Mouse (Mus musculus) heart, embryonic 16.5 days (tissue): ENCODE results near the gene Tanc2. TPM values are rescaled to one million over a fixed set of nuclear protein-coding genes. Genes with fewer than 3 reads are reported as not detected.

Experiments used
- ATAC-seq: fragments of 200-750 bp; cut with Nextera tagmentation; replicated peaks from 2 replicates; pipeline ENCODE4 v1.8.0; 2017; ENCODE audit warnings: moderate number of reproducible peaks; ENCODE audit not compliant: insufficient read depth, low FRiP score; ENCODE audit errors: extremely low read depth
- H3K27ac ChIP-seq: fragments of 300-500 bp; sonication (generic); 2 replicates; pipeline ENCODE4 v1.5.1; 2014; ENCODE audit warnings: mild to moderate bottlenecking, low read length, control low read depth, moderate library complexity
- H3K27me3 ChIP-seq: fragments of 300-500 bp; sonication (generic); 2 replicates; pipeline ENCODE4 v1.6.1; 2014; ENCODE audit warnings: low read length, mixed read lengths; ENCODE audit not compliant: control insufficient read depth, insufficient read depth
- H3K36me3 ChIP-seq: fragments of 300-500 bp; sonication (generic); 2 replicates; pipeline ENCODE4 v1.6.1; 2014; ENCODE audit not compliant: control insufficient read depth, insufficient read depth
- H3K4me1 ChIP-seq: fragments of 300-500 bp; sonication (generic); 2 replicates; pipeline ENCODE4 v1.6.1; 2014; ENCODE audit warnings: low read length, mixed read lengths; ENCODE audit not compliant: control insufficient read depth, insufficient read depth
- H3K4me2 ChIP-seq: fragments of 300-500 bp; sonication (generic); 2 replicates; pipeline ENCODE4 v1.6.1; 2014; ENCODE audit warnings: low read depth, mild to moderate bottlenecking, control low read depth, low read length
- H3K4me3 ChIP-seq: fragments of 300-500 bp; sonication (generic); 2 replicates; pipeline ENCODE4 v1.5.1; 2014; ENCODE audit warnings: mild to moderate bottlenecking, control low read depth, low read length
- H3K9ac ChIP-seq: fragments of 300-500 bp; sonication (generic); 2 replicates; pipeline ENCODE4 v1.6.1; 2014; ENCODE audit warnings: low read length, control low read depth
- H3K9me3 ChIP-seq: fragments of 300-500 bp; sonication (generic); replicated peaks from 2 replicates; pipeline ENCODE4 v1.6.1; 2016; ENCODE audit warnings: low read length; ENCODE audit not compliant: control insufficient read depth
- WGBS: fragments of 180-500 bp; shearing (Covaris S2); extraction: QIAGEN DNeasy Blood & Tissue Kit; methylation state at CpG from one replicate; pipeline ENCODE4 v1.1.7; 2014; 5-methylcytosine and 5-hydroxymethylcytosine counted together
- polyA plus RNA-seq: library from polyadenylated mRNA; unstranded; fragments of >200 nt; fragmentation: Nextera tagmentation; extraction: Ambion mirVana; gene quantifications from 2 replicates; pipeline ENCODE4 v1.2.1, GENCODE M21; 2015

The Tanc2 gene
- polyA plus RNA-seq, 1 experiment from 2014 or later = 8.0 TPM

GRCm38 (mm10) chr11:105557285-105557684 lies 32.5 kb upstream of the Tanc2 start:
- H3K9ac ChIP-seq = no peak overlapping the region
- no peak overlapping the region for H3K27ac ChIP-seq
- no peaks in the 10 kb centered on the region for H3K27me3 ChIP-seq
- H3K4me3 ChIP-seq = no peak overlapping the region
- 79% methylated on average over 8 of the region's 8 CpGs for WGBS
- no peak overlapping the region for H3K4me2 ChIP-seq
- ATAC-seq = no peak
- no peaks in the 10 kb centered on the region for H3K36me3 ChIP-seq
- no peaks in the 10 kb centered on the region for H3K9me3 ChIP-seq
- H3K4me1 ChIP-seq = no peaks in the 10 kb centered on the region

GRCm38 (mm10) chr11:105558091-105558490 lies 31.7 kb upstream of the Tanc2 start:
- H3K4me2 ChIP-seq = no peak overlapping the region
- no peaks in the 10 kb centered on the region for H3K9me3 ChIP-seq
- no peak overlapping the region for H3K9ac ChIP-seq
- no peak for ATAC-seq
- H3K36me3 ChIP-seq = no peaks in the 10 kb centered on the region
- H3K4me3 ChIP-seq = no peak overlapping the region
- no peak overlapping the region for H3K27ac ChIP-seq
- no peaks in the 10 kb centered on the region for H3K4me1 ChIP-seq
- H3K27me3 ChIP-seq = no peaks in the 10 kb centered on the region

GRCm38 (mm10) chr11:105558803-105559505 lies 30.8 kb upstream of the Tanc2 start:
- WGBS = 52% methylated on average over 6 of the region's 6 CpGs
- ATAC-seq = no peak
- H3K4me1 ChIP-seq = no peaks in the 10 kb centered on the region
- no peak overlapping the region for H3K4me2 ChIP-seq
- H3K27me3 ChIP-seq = no peaks in the 10 kb centered on the region
- H3K9me3 ChIP-seq = no peaks in the 10 kb centered on the region
- H3K36me3 ChIP-seq = no peaks in the 10 kb centered on the region
- H3K27ac ChIP-seq = no peak overlapping the region
- no peak overlapping the region for H3K9ac ChIP-seq
- no peak overlapping the region for H3K4me3 ChIP-seq

- no peaks in the 10 kb centered on the region for H3K9me3 ChIP-seq
- H3K27ac ChIP-seq = no peak overlapping the region
- no peak overlapping the region for H3K9ac ChIP-seq
- ATAC-seq = no peak
- H3K4me3 ChIP-seq = no peak overlapping the region
- H3K27me3 ChIP-seq = no peaks in the 10 kb centered on the region
- H3K36me3 ChIP-seq = no peaks in the 10 kb centered on the region
- no peak overlapping the region for H3K4me2 ChIP-seq
- no peaks in the 10 kb centered on the region for H3K4me1 ChIP-seq
- 84% methylated on average over 3 of the region's 3 CpGs for WGBS
Measured at GRCm38 (mm10) chr11:105563546-105563945, 26.2 kb upstream of the Tanc2 start.

DNA sequence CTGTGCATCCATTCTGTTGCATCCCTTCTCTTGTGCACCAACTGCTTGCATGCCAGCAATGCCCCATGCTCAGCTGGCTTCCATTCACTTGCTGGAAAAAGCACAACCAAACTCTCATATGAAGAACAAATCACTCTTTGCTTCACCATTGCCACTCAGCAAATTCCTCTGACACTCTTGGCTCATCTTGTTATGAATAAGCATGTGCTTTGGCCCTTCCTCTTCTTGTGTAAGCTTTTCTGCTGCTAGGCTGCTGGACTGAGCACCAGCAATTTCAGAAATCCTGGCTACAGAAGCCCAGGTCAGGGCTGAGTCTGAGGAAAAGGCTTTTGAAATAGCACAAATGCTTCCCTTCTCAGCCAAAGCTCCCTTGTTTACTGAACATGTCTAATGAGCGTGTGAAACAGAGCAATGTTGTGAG lies 22.6 kb upstream of the Tanc2 start:
- no peak for ATAC-seq
- no peaks in the 10 kb centered on the region for H3K27me3 ChIP-seq
- no peaks in the 10 kb centered on the region for H3K36me3 ChIP-seq
- H3K9ac ChIP-seq = no peak overlapping the region
- H3K27ac ChIP-seq = no peak overlapping the region
- no peak overlapping the region for H3K4me3 ChIP-seq
- no peaks in the 10 kb centered on the region for H3K4me1 ChIP-seq
- 63% methylated on average over 1 of the region's 1 CpGs for WGBS
- no peaks in the 10 kb centered on the region for H3K9me3 ChIP-seq
- no peak overlapping the region for H3K4me2 ChIP-seq

DNA sequence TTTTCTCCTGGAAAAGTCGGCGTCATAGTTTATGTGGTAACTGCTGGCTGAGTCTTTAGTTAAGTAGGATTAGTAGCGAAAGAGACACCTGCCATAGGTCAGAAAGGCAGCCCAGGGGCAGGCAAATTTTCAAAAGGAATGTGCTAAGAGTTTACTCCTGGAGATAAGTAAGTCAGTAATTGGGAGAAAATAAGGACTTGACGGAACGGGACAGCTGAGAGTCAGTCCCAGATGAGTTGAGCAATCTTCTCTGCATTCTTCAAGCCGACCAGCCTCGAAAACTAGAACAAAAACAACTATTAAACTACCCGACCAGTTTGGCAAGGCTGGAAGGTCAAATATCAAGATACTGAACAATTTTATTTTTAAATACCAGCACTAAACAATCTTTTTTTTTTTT lies 17.8 kb upstream of the Tanc2 start:
- no peaks in the 10 kb centered on the region for H3K36me3 ChIP-seq
- no peaks in the 10 kb centered on the region for H3K9me3 ChIP-seq
- no peak overlapping the region for H3K4me2 ChIP-seq
- WGBS = 65% methylated on average over 8 of the region's 8 CpGs
- no peak overlapping the region for H3K27ac ChIP-seq
- no peak overlapping the region for H3K9ac ChIP-seq
- ATAC-seq = no peak
- H3K4me3 ChIP-seq = no peak overlapping the region
- peaks cover 11% of the 10 kb centered on the region; the same call in 1 of the 2 replicates for H3K4me1 ChIP-seq
- H3K27me3 ChIP-seq = no peaks in the 10 kb centered on the region

DNA sequence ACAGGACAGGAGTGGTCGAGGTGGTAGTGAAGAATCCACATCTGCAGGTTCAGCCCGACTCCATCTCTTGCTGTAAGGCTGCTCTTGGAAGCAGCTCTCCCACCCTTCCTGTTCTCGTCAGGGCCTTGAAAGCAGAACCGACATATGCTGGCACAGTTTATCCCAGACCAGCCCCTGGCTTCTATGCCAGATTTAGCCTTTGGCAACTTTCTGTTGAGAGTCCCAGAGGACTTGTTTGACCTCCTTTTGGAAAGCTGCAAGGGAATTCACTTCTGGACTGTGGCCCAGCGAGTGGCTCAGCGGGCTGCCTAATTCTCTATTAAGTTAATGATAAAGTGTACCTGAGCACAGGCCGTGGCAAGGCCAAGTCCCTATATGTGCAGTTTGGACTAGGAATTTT lies 15.5 kb upstream of the Tanc2 start:
- H3K27me3 ChIP-seq = no peaks in the 10 kb centered on the region
- no peaks in the 10 kb centered on the region for H3K36me3 ChIP-seq
- H3K4me2 ChIP-seq = no peak overlapping the region
- ATAC-seq = no peak; the same call in 1 of the 2 replicates
- H3K9me3 ChIP-seq = no peaks in the 10 kb centered on the region
- 30% methylated on average over 7 of the region's 7 CpGs for WGBS
- no peak overlapping the region for H3K9ac ChIP-seq
- peaks cover 11% of the 10 kb centered on the region; the same call in 1 of the 2 replicates for H3K4me1 ChIP-seq
- H3K27ac ChIP-seq = peak overlapping the region; percentile 44; the same call in 1 of the 2 replicates
- H3K4me3 ChIP-seq = no peak overlapping the region

- H3K27me3 ChIP-seq = no peaks in the 10 kb centered on the region
- peaks cover 7% of the 10 kb centered on the region for H3K9me3 ChIP-seq
- H3K9ac ChIP-seq = no peak overlapping the region
- no peaks in the 10 kb centered on the region for H3K36me3 ChIP-seq
- H3K27ac ChIP-seq = no peak overlapping the region
- H3K4me3 ChIP-seq = no peak overlapping the region
- no peak overlapping the region for H3K4me2 ChIP-seq
- peaks cover 11% of the 10 kb centered on the region; the same call in 1 of the 2 replicates for H3K4me1 ChIP-seq
- ATAC-seq = no peak
Measured at GRCm38 (mm10) chr11:105577211-105577610, 12.6 kb upstream of the Tanc2 start.

- no peak for ATAC-seq
- H3K9ac ChIP-seq = no peak overlapping the region
- 90% methylated on average over 3 of the region's 3 CpGs for WGBS
Measured at GRCm38 (mm10) chr11:105582020-105582419, 7.8 kb upstream of the Tanc2 start.

More at GRCm38 (mm10) chr11:105582020-105582419, 7.8 kb upstream of the Tanc2 start:
- H3K4me1 ChIP-seq = 0 out of 2 replicates have a peak, but pooled peaks cover 3% of the 10 kb centered on the region
- no peak overlapping the region for H3K4me2 ChIP-seq
- H3K4me3 ChIP-seq = no peak overlapping the region
- H3K27ac ChIP-seq = no peak overlapping the region
- peaks cover 11% of the 10 kb centered on the region for H3K9me3 ChIP-seq
- no peaks in the 10 kb centered on the region for H3K36me3 ChIP-seq
- no peaks in the 10 kb centered on the region for H3K27me3 ChIP-seq
